Mouse (Mus musculus) liver, embryonic 14.5 days (tissue): ENCODE measurements at regions not wholly inside any gene's neighbourhood (a gene's known extent, or its start where the extent isn't known, plus 50 kb on each side); places are given as distances from the start of the nearest gene placed in this dataset.

ENCODE experiments used
- CTCF ChIP-seq: IDR thresholded peaks from 2 replicates; pipeline ENCODE4 v1.5.1; 2016; ENCODE audit warnings: antibody characterized with exemption, low read depth, control low read depth
- EP300 ChIP-seq: IDR thresholded peaks from 2 replicates; pipeline ENCODE4 v1.6.1; 2016; ENCODE audit warnings: antibody characterized with exemption, low read depth

DNA sequence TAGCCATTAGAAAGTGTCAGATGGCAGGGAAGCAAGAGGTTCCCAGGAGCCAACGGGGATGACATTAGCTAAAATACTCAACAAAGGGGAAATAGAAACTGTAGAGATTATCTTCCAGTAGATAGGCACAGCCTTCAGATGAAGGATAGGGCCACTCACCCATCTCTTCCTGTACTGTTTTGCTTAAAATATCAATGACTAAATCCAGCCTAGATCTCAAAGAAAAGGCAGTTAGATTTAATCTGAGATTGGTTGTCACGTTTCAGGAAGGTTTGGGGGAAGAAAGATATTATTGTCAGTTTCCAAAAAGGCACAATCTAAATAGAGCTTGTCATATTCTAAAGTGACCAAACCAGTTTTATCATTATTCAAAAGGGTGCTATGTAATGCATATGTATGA lies 130.8 kb downstream of the Rgs21 start:
- TF ChIP-seq CTCF (no peak), EP300 (no peak)
